Comparison of ENCODE assay signal across 18 mouse cellular contexts in genomic region chr2:103601126-103601525, GRCm38 (mm10). TPM values are rescaled to one million over a fixed set of nuclear protein-coding genes. Genes with fewer than 3 reads are reported as not detected.
A peak's percentile ranks its signal among the peaks of the same experiment; 100 is the strongest.
DNase-seq lines count a peak whose midpoint lies in the region; ATAC-seq lines count a peak whose summit lies in the region.
"Had no signal": no experiment of that assay in that cellular context is flagged by ENCODE, and none has a peak within 500 bp of the region (broad histone marks: within the 10 kb centered on the region; RNA-seq: fewer than 3 reads in every experiment).

No protein-coding gene starts in this region.

- peak overlapping the region; percentile 84 for H3K27ac ChIP-seq in heart, embryonic 11.5 days (ENCODE audit: low read depth, low read length)
- H3K27ac ChIP-seq in embryonic facial prominence, embryonic 10.5 days (replicated peaks), result 0 out of 2 replicates have a peak overlapping the region, but pooled peaks have one; percentile 46
- H3K27ac ChIP-seq: kidney, postnatal 0 days had no signal

- 56% methylated on average over 1 of the region's 1 CpGs for WGBS in heart, embryonic 11.5 days (ENCODE audit: insufficient replicate concordance)
- 59% methylated on average over 1 of the region's 1 CpGs for WGBS in embryonic facial prominence, embryonic 10.5 days

- no peaks in the 10 kb centered on the region for H3K9me3 ChIP-seq in heart, embryonic 11.5 days (replicated peaks; ENCODE audit: control insufficient read depth, low read length)
- no peaks in the 10 kb centered on the region for H3K9me3 ChIP-seq in embryonic facial prominence, embryonic 10.5 days
- H3K9me3 ChIP-seq: limb, embryonic 15.5 days; megakaryocyte, embryonic 14.5 days had no signal

- no peak overlapping the region; the same call in 1 of the 2 replicates for H3K4me2 ChIP-seq in heart, embryonic 11.5 days

- no peaks in the 10 kb centered on the region for H3K27me3 ChIP-seq in heart, embryonic 11.5 days (ENCODE audit: control insufficient read depth, insufficient read depth, low read length)
- no peaks in the 10 kb centered on the region for H3K27me3 ChIP-seq in embryonic facial prominence, embryonic 10.5 days (replicated peaks; ENCODE audit: low read depth, poor library complexity, severe bottlenecking)
- H3K27me3 ChIP-seq: CH12.LX; limb, embryonic 15.5 days had no signal

- peaks cover 81% of the 10 kb centered on the region for H3K4me1 ChIP-seq in heart, embryonic 11.5 days (ENCODE audit: control insufficient read depth, insufficient read depth, low read length)
- peaks cover 66% of the 10 kb centered on the region for H3K4me1 ChIP-seq in embryonic facial prominence, embryonic 10.5 days

- no peak for ATAC-seq in heart, embryonic 11.5 days (replicated peaks; ENCODE audit: insufficient number of reproducible peaks, low FRiP score, low TSS enrichment)

- DNase-seq in heart, postnatal 4 days, result no peak
- DNase-seq in kidney, adult 8-10 months, result peak; percentile 34 to 44
- DNase-seq in kidney, postnatal 14 days, result no peak
- DNase-seq in embryonic facial prominence, embryonic 10.5 days (ENCODE audit: low spot score), result no peak
- DNase-seq in induced T-regulatory cell, adult 2 months (ENCODE audit: low read depth), result peak; percentile 18
- DNase-seq in MN1 (ENCODE audit: low spot score), result no peak
- DNase-seq in layer of hippocampus, postnatal 36 days, result no peak
- DNase-seq: adrenal gland, adult 2 months; cerebellum, postnatal 10 days; embryo, embryonic 11 days; gastrocnemius, postnatal 14 days; layer of hippocampus, adult 9-11 months; lung, postnatal 14 days had no signal

- no peak overlapping the region for H3K4me3 ChIP-seq in heart, embryonic 11.5 days (ENCODE audit: low read depth, low read length)
- no peak overlapping the region for H3K4me3 ChIP-seq in embryonic facial prominence, embryonic 10.5 days
- H3K4me3 ChIP-seq: limb, embryonic 15.5 days; megakaryocyte, embryonic 14.5 days had no signal

- H3K9ac ChIP-seq in heart, embryonic 11.5 days (ENCODE audit: low read depth, low read length), result no peak overlapping the region
- H3K9ac ChIP-seq: limb, embryonic 15.5 days had no signal

- H3K36me3 ChIP-seq in heart, embryonic 11.5 days (ENCODE audit: control insufficient read depth, insufficient read depth, low read length), result no peaks in the 10 kb centered on the region
- no peaks in the 10 kb centered on the region for H3K36me3 ChIP-seq in embryonic facial prominence, embryonic 10.5 days (replicated peaks)
- H3K36me3 ChIP-seq: limb, embryonic 15.5 days had no signal

RNA-seq across cellular contexts. Expression of gene Abtb2, which starts 35.0 kb away (rescaled TPM):
- 15.6 and 20.6 TPM in 2 replicates for polyA plus RNA-seq in heart, embryonic 11.5 days (2014; fragmentation: Nextera tagmentation; extraction: Ambion mirVana)
- 10 to 100 TPM; 23.6 to 25.6 TPM for total RNA-seq in heart, postnatal 4 days (2021)
- polyA plus RNA-seq in embryonic facial prominence, embryonic 10.5 days (2016; fragmentation: Nextera tagmentation; extraction: Ambion mirVana), result 9.9 and 13.1 TPM in 2 replicates
- total RNA-seq in layer of hippocampus, postnatal 36 days (2021), result 10 to 100 TPM; 11.8 to 12.0 TPM

Comparison
In these comparisons a context has a peak if more than half of its experiments do, and no peak if none do; other contexts are left out.
1. DNase-seq: peak in kidney, adult 8-10 months (2 of 2) and induced T-regulatory cell, adult 2 months (single experiment); none in heart, postnatal 4 days (single experiment), kidney, postnatal 14 days (single experiment), embryonic facial prominence, embryonic 10.5 days (single experiment), MN1 (single experiment) and layer of hippocampus, postnatal 36 days (0 of 2).